Mouse (Mus musculus) heart, adult 2 months (tissue): ENCODE results near the gene Stox2.

ENCODE experiments used
- CTCF ChIP-seq: fragments of 200-600 bp; IDR thresholded peaks from 2 replicates; pipeline ENCODE4 v1.8.1; 2022; ENCODE audit warnings: antibody characterized with exemption, mild to moderate bottlenecking, moderate library complexity
- EP300 ChIP-seq: fragments of 200-500 bp; IDR thresholded peaks from 2 replicates; pipeline ENCODE4 v1.6.1; 2011; ENCODE audit warnings: low read depth, low read length, control low read depth; ENCODE audit not compliant: insufficient read depth
- POLR2A ChIP-seq: fragments of 200-500 bp; IDR thresholded peaks from 2 replicates; pipeline ENCODE4 v1.6.1; 2011; ENCODE audit warnings: mild to moderate bottlenecking, low read depth, low read length, control low read depth; ENCODE audit not compliant: insufficient read depth

GRCm38 (mm10) chr8:47241421-47242078 lies 204.6 kb downstream of the Stox2 start:
- TF ChIP-seq POLR2A (no peak), CTCF (no peak), EP300 (no peak)
